Mouse (Mus musculus): ENCODE data around the gene Tiprl. TPM values are rescaled to one million over a fixed set of nuclear protein-coding genes. Genes with fewer than 3 reads are reported as not detected.

Tiprl gene
- polyA plus RNA-seq, 1 experiment = not detected

DNA sequence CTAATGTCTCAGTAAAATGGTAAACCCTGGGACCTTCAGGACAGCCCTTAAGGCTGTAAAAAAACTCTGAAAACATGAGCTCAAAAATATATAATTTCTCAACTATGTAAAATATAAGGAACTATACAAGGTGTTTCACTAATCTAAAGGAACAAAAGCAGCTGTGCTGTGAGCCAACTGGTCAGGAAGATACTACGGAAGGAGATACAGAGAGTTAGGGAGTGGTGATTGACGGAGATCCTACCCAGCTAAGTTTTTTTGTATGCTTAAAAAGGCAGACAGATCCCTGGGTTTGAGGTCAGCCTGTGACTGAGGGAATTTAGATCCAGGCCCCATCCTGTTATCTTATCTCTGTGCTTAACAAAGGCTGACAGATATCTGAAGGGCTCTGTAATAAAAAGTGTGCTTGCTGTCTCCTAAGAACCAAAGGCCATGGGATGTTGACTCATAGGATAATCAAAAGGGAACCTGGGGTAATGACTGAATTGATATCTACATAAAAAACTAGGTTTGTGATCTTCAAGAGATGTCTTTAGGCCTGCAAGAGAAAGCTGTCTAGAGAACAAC, 19.7 kb downstream of the Tiprl start:
- TF ChIP-seq POLR2A (IDR thresholded peaks at IDR 0.05; ENCODE audit: insufficient read depth, low read depth, low read length) = no peak
- TF ChIP-seq CTCF (IDR thresholded peaks at IDR 0.05; ENCODE audit: insufficient read depth, low read depth, low read length) = no peak
- 93% methylated on average over 2 of the region's 2 CpGs for WGBS
- Histone ChIP-seq H3K4me3 (ENCODE audit: insufficient read depth, low read depth, low read length) (no peak overlapping the region), H3K27ac (ENCODE audit: insufficient read depth, low read depth, low read length) (no peak overlapping the region), H3K4me1 (ENCODE audit: control insufficient read depth, insufficient read depth, low read length) (no peaks in the 10 kb centered on the region)

DNA sequence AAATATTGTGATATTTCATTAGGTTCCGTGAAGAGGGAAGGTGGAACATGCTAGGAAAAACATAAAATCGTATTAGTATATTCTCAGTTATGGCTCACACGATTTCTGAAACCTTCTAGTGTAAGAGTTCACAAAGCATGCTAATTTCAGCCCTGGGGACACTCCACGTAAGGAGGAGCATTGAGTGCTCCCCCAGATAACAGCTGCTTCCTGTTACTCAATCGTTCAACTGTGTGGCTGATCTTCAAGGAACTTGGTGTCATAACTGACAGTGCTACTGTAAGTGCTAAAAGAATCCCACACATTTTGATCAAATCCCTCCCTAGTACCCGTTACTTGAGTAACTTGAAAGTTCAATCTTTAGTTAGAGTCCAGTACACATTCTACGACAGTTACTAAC, 21.0 kb downstream of the Tiprl start:
- H3K27ac ChIP-seq (ENCODE audit: insufficient read depth, low read depth, low read length) = no peak overlapping the region
- TF ChIP-seq CTCF (IDR thresholded peaks at IDR 0.05; ENCODE audit: insufficient read depth, low read depth, low read length) (no peak), POLR2A (IDR thresholded peaks at IDR 0.05; ENCODE audit: insufficient read depth, low read depth, low read length) (no peak)
- 83% methylated on average over 7 of the region's 7 CpGs for WGBS
- H3K4me1 ChIP-seq (ENCODE audit: control insufficient read depth, insufficient read depth, low read length) = no peaks in the 10 kb centered on the region
- no peak overlapping the region for H3K4me3 ChIP-seq (ENCODE audit: insufficient read depth, low read depth, low read length)

DNA sequence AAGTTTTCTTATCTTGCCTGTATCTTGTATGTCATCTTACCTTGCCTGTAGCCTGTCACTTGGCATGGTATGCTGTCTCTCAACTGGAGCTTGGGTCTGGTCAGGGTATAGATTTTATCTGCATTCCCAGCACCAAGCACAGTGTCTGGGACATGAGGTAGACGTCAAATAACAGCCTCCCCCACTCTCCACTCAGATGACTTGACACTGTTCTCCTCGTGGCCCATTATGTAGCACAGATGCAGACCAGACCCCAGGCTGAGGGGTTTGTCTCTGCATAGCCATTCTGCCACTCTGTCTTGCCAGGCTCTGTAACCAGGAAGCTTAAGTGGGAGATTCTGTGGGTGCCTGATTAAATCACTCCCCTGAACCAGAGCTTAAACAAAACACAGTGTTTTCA, 31.2 kb downstream of the Tiprl start:
- WGBS = 41% methylated on average over 2 of the region's 2 CpGs
- TF ChIP-seq CTCF (IDR thresholded peaks at IDR 0.05; ENCODE audit: insufficient read depth, low read depth, low read length) = no peak
- no peak for TF ChIP-seq POLR2A (IDR thresholded peaks at IDR 0.05; ENCODE audit: insufficient read depth, low read depth, low read length)
- Histone ChIP-seq H3K4me1 (ENCODE audit: control insufficient read depth, insufficient read depth, low read length) (no peaks in the 10 kb centered on the region), H3K4me3 (ENCODE audit: insufficient read depth, low read depth, low read length) (no peak overlapping the region), H3K27ac (ENCODE audit: insufficient read depth, low read depth, low read length) (no peak overlapping the region)

DNA sequence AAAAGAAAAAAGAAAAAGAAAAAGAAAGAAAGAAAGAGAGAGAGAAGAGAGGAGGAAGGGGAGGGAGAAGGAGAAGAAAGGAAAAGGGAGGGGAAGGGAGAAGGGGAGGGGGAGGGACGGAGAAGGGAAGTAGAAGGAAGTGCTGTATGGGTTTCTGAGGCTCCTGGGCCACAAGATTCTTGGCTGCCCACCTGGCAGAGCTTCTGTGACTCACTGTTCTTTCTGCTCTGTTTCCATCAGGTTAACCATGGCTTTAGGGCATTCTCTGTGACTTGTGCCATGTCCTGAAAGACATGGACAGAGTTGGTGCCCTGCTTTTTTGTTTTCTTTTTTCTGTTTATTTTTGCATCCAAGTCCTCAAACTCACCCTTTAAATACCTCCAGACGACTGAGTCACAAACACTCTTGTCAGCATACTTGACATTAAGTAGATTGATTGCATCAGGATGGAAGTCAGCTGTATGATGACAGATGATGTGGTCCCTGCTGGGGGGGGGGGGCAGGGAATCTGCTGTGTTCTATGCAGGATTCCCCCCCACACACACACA, 33.2 kb downstream of the Tiprl start:
- Histone ChIP-seq H3K4me1 (ENCODE audit: control insufficient read depth, insufficient read depth, low read length) (no peaks in the 10 kb centered on the region), H3K4me3 (ENCODE audit: insufficient read depth, low read depth, low read length) (no peak overlapping the region), H3K27ac (ENCODE audit: insufficient read depth, low read depth, low read length) (no peak overlapping the region)
- no peak for TF ChIP-seq POLR2A (IDR thresholded peaks at IDR 0.05; ENCODE audit: insufficient read depth, low read depth, low read length)
- TF ChIP-seq CTCF (IDR thresholded peaks at IDR 0.05; ENCODE audit: insufficient read depth, low read depth, low read length) = no peak
- WGBS = 59% methylated on average over 2 of the region's 2 CpGs

DNA sequence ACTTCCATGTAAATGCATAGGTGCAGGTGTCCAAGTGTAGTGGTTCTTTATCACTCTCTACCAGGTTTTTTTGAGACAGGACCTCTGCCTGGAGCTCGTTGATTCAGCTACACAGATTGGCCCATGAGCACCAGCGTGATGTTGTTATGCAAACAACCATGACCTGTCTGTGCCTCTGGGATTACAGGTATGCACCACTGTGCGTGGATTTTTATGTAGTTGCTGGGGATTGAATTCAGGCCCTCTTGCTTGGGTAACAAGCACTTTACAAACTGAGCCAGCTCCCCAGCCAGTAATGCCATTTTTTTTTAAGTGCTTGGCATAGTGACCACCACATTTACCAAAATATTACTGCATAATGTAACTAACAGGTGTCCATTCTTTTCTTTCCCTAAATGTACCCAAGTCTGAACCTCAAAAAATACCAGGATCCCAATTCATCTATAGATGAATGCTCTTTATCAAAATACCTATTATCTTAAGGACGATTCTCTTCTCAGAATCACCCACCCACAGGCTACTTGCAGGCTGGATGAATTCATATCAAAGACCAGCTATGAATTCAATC, 35.3 kb downstream of the Tiprl start:
- Histone ChIP-seq H3K4me1 (ENCODE audit: control insufficient read depth, insufficient read depth, low read length) (0 out of 2 replicates have a peak, but pooled peaks cover 4% of the 10 kb centered on the region), H3K27ac (ENCODE audit: insufficient read depth, low read depth, low read length) (no peak overlapping the region), H3K4me3 (ENCODE audit: insufficient read depth, low read depth, low read length) (no peak overlapping the region)
- TF ChIP-seq POLR2A (IDR thresholded peaks at IDR 0.05; ENCODE audit: insufficient read depth, low read depth, low read length) = no peak
- TF ChIP-seq CTCF (IDR thresholded peaks at IDR 0.05; ENCODE audit: insufficient read depth, low read depth, low read length) = no peak
- WGBS = 89% methylated on average over 4 of the region's 4 CpGs

DNA sequence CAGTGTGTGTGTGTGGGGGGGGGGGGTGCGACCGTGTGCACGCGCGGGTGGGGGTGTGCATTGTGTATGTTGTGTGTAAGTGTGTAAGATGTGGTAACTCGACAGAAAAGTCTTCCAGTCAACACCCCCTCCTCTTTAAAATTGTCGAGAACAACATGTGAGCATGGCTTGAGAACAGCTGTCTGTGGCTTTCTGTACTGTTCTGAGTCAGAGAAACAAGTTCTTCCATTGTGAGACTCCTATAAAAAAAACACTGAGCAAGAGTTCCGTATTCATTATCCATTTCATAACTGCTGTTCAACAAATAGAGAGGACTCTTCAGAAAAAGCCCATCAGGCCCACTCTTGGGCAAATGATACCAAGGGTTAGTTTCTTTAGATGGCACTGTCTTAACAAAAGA, 36.0 kb downstream of the Tiprl start:
- 80% methylated on average over 8 of the region's 8 CpGs for WGBS
- Histone ChIP-seq H3K4me3 (ENCODE audit: insufficient read depth, low read depth, low read length) (no peak overlapping the region), H3K27ac (ENCODE audit: insufficient read depth, low read depth, low read length) (no peak overlapping the region), H3K4me1 (ENCODE audit: control insufficient read depth, insufficient read depth, low read length) (0 out of 2 replicates have a peak, but pooled peaks cover 4% of the 10 kb centered on the region)
- no peak for TF ChIP-seq CTCF (IDR thresholded peaks at IDR 0.05; ENCODE audit: insufficient read depth, low read depth, low read length)

DNA sequence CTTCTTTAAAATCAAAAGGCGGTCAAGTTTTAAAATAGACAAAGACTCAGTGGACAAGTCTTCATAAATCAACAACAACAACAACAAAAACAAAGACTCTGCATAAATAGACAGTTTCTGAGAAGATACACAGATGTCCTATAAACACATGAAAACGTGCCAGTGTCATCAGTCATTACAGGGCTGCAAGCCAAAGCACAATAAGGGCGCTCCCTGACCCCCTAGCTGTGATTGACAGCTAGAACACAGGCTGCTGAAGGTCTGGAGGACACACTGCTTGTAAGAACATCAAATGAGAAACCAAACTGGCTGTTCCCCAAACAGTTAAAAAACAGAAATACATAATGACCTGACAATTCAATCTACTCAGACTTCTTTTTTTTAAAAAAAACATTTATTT, 37.2 kb downstream of the Tiprl start:
- Histone ChIP-seq H3K4me3 (ENCODE audit: insufficient read depth, low read depth, low read length) (no peak overlapping the region), H3K4me1 (ENCODE audit: control insufficient read depth, insufficient read depth, low read length) (0 out of 2 replicates have a peak, but pooled peaks cover 4% of the 10 kb centered on the region), H3K27ac (ENCODE audit: insufficient read depth, low read depth, low read length) (no peak overlapping the region)
- TF ChIP-seq CTCF (IDR thresholded peaks at IDR 0.05; ENCODE audit: insufficient read depth, low read depth, low read length) (no peak), POLR2A (IDR thresholded peaks at IDR 0.05; ENCODE audit: insufficient read depth, low read depth, low read length) (no peak)
- whole genome bisulfite sequencing = 67% methylated on average over 3 of the region's 3 CpGs

DNA sequence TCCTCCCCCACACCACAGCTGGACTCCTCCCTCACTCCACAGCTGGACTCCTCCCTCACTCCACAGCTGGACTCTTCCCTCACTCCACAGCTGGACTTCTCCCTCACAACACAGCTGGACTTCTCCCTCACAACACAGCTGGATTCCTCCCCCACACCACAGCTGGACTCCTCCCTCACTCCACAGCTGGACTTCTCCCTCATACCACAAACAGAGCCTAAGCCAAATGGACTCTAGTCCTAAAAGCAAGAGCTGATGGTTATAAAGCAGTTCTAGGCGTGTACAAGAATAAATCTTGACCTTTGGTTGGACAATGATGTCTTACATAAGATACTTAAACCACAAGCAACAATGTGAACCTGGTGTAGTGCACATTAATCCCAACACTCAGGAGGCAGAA, 37.8 kb downstream of the Tiprl start:
- H3K4me3 ChIP-seq (ENCODE audit: insufficient read depth, low read depth, low read length) = no peak overlapping the region
- no peak overlapping the region for H3K27ac ChIP-seq (ENCODE audit: insufficient read depth, low read depth, low read length)
- no peak for TF ChIP-seq POLR2A (IDR thresholded peaks at IDR 0.05; ENCODE audit: insufficient read depth, low read depth, low read length)
- no peak for TF ChIP-seq CTCF (IDR thresholded peaks at IDR 0.05; ENCODE audit: insufficient read depth, low read depth, low read length)
- 85% methylated on average over 1 of the region's 1 CpGs for WGBS
- peaks cover 9% of the 10 kb centered on the region for H3K4me1 ChIP-seq (ENCODE audit: control insufficient read depth, insufficient read depth, low read length)

DNA sequence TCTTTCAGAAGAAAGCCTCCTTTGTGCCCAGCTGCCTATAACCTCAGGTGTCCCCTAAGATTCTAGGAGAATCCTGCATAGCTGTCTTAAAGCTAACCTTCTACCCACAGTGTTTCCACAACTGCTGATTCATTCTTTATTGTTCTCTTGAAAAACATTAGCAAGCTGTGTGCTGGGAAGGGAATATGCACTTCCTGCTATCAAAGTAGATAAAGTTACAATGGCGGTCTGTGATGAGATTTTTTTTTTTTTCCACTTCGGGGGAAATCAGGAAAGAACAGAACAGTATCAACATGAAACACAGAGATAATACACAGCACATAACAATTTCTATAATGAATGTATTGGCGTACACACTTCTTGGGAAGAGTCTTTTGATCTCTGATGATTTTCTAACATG, 38.9 kb downstream of the Tiprl start:
- no peak overlapping the region for H3K4me3 ChIP-seq (ENCODE audit: insufficient read depth, low read depth, low read length)
- peaks cover 12% of the 10 kb centered on the region for H3K4me1 ChIP-seq (ENCODE audit: control insufficient read depth, insufficient read depth, low read length)
- WGBS = 61% methylated on average over 3 of the region's 3 CpGs
- H3K27ac ChIP-seq (ENCODE audit: insufficient read depth, low read depth, low read length) = no peak overlapping the region
- TF ChIP-seq CTCF (IDR thresholded peaks at IDR 0.05; ENCODE audit: insufficient read depth, low read depth, low read length) (no peak), POLR2A (IDR thresholded peaks at IDR 0.05; ENCODE audit: insufficient read depth, low read depth, low read length) (no peak)
